Mouse (Mus musculus) liver, embryonic 11.5 days (tissue): ENCODE data around the gene S100a1. TPM values are rescaled to one million over a fixed set of nuclear protein-coding genes. Genes with fewer than 3 reads are reported as not detected.

Experiments used
- ATAC-seq: fragments of 200-750 bp; cut with Nextera tagmentation; replicated peaks from 2 replicates; pipeline ENCODE4 v1.8.0; 2017; ENCODE audit warnings: moderate number of reproducible peaks, mild to moderate bottlenecking, moderate TSS enrichment, moderate library complexity; ENCODE audit not compliant: low FRiP score
- DNase-seq: peaks from one replicate; pipeline ENCODE4 v3.0.0-alpha.2; 2017; ENCODE audit warnings: low spot score
- H3K27ac ChIP-seq: fragments of 300-500 bp; sonication (generic); 2 replicates; pipeline ENCODE4 v1.5.1; 2014; ENCODE audit warnings: mild to moderate bottlenecking, low read depth, low read length, control low read depth
- H3K27me3 ChIP-seq: fragments of 300-500 bp; sonication (generic); replicated peaks from 2 replicates; pipeline ENCODE4 v1.6.1; 2014; ENCODE audit warnings: low read length, mixed read lengths; ENCODE audit not compliant: control insufficient read depth, insufficient read depth
- H3K36me3 ChIP-seq: fragments of 300-500 bp; sonication (generic); 2 replicates; pipeline ENCODE4 v1.6.1; 2014; ENCODE audit warnings: mild to moderate bottlenecking, low read length, moderate library complexity, mixed read lengths; ENCODE audit not compliant: control insufficient read depth, insufficient read depth
- H3K4me1 ChIP-seq: fragments of 300-500 bp; sonication (generic); replicated peaks from 2 replicates; pipeline ENCODE4 v1.6.1; 2014; ENCODE audit warnings: low read length, mixed read lengths; ENCODE audit not compliant: control insufficient read depth, insufficient read depth
- H3K4me2 ChIP-seq: fragments of 300-500 bp; sonication (generic); 2 replicates; pipeline ENCODE4 v1.6.1; 2014; ENCODE audit warnings: mild to moderate bottlenecking, control low read depth, moderate library complexity
- H3K4me3 ChIP-seq: fragments of 300-500 bp; sonication (generic); 2 replicates; pipeline ENCODE4 v1.5.1; 2014; ENCODE audit warnings: low read depth, low read length, control low read depth
- H3K9ac ChIP-seq: fragments of 300-500 bp; sonication (generic); 2 replicates; pipeline ENCODE4 v1.6.1; 2014; ENCODE audit warnings: low read depth, low read length, control low read depth
- H3K9me3 ChIP-seq: fragments of 300-500 bp; sonication (generic); 2 replicates; pipeline ENCODE4 v1.6.1; 2016; ENCODE audit warnings: low read length, inconsistent platforms, mixed read lengths; ENCODE audit not compliant: control insufficient read depth
- WGBS: fragments of 180-500 bp; shearing (Covaris S2); extraction: QIAGEN DNeasy Blood & Tissue Kit; methylation state at CpG from one replicate; pipeline ENCODE4 v1.1.7; 2014; 5-methylcytosine and 5-hydroxymethylcytosine counted together
- polyA plus RNA-seq: library from polyadenylated mRNA; unstranded; fragments of >200 nt; fragmentation: Nextera tagmentation; extraction: Ambion mirVana; gene quantifications from 2 replicates; pipeline ENCODE4 v1.2.1, GENCODE M21; 2014

The S100a1 gene
- polyA plus RNA-seq, 1 experiment from 2014 or later, result 21.9 TPM

DNA sequence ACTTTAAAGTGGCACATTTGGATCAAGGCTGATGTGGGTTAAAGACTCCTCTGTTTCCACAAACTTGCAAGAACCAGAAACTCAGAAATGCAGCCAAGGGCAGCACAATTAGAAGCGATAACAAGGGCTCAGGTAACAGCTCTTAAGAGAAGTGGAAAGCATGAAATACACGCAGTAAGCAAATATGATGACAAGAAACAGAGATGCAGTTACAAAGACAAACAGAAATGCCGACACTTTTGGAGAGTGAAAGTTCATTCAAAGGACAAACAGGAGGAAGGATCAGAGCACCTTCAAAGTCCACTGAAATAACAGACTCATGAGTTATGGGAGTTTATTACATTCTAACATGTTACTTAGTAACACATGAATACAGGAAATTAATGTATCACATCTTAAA lies 7.8 kb downstream of the S100a1 start:
- no peak for ATAC-seq
- no peak for DNase-seq
- WGBS, result 88% methylated on average over 3 of the region's 3 CpGs

DNA sequence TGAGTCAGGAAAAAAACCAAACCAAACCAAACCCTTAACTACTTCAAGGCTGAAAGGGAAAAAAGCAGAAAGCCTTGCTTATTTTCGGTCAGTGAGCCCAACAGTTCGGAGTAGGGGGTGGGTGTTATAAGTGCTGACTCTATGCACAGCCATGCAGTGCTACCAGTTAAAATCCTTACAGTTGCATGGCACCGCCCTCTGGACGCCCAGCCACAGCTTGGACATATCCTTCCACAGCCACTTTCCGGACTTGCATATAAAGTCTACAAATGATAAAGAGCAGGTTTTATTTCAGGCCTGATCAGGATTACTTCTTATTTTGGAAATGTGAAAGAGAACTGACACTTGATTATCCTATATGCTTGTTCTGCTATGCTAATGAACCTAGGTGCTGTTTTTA lies 9.0 kb downstream of the S100a1 start:
- DNase-seq, result no peak
- no peaks in the 10 kb centered on the region for H3K27me3 ChIP-seq
- no peak overlapping the region for H3K4me2 ChIP-seq
- H3K27ac ChIP-seq, result no peak overlapping the region
- H3K36me3 ChIP-seq, result peaks cover 34% of the 10 kb centered on the region
- H3K4me3 ChIP-seq, result no peak overlapping the region
- WGBS, result 92% methylated on average over 5 of the region's 5 CpGs
- H3K4me1 ChIP-seq, result peaks cover 12% of the 10 kb centered on the region
- no peak for ATAC-seq
- H3K9ac ChIP-seq, result no peak overlapping the region
- no peaks in the 10 kb centered on the region for H3K9me3 ChIP-seq

More for the DNA sequence above, 7.8 kb downstream of the S100a1 start:
- no peaks in the 10 kb centered on the region for H3K9me3 ChIP-seq
- H3K27ac ChIP-seq, result no peak overlapping the region
- H3K9ac ChIP-seq, result no peak overlapping the region
- no peaks in the 10 kb centered on the region for H3K27me3 ChIP-seq
- no peak overlapping the region for H3K4me3 ChIP-seq
- H3K4me2 ChIP-seq, result no peak overlapping the region
- H3K4me1 ChIP-seq, result peaks cover 12% of the 10 kb centered on the region
- H3K36me3 ChIP-seq, result peaks cover 30% of the 10 kb centered on the region

GRCm38 (mm10) chr3:90503444-90503843 lies 10.7 kb downstream of the S100a1 start:
- H3K36me3 ChIP-seq, result peaks cover 41% of the 10 kb centered on the region
- no peak overlapping the region for H3K4me2 ChIP-seq
- WGBS, result 89% methylated on average over 4 of the region's 4 CpGs
- H3K4me1 ChIP-seq, result peaks cover 9% of the 10 kb centered on the region
- H3K27me3 ChIP-seq, result no peaks in the 10 kb centered on the region
- ATAC-seq, result no peak
- no peaks in the 10 kb centered on the region for H3K9me3 ChIP-seq
- no peak overlapping the region for H3K9ac ChIP-seq
- DNase-seq, result no peak
- no peak overlapping the region for H3K4me3 ChIP-seq
- no peak overlapping the region for H3K27ac ChIP-seq

GRCm38 (mm10) chr3:90497597-90497996 lies 16.6 kb downstream of the S100a1 start:
- Histone ChIP-seq H3K4me1 (no peaks in the 10 kb centered on the region), H3K36me3 (peaks cover 42% of the 10 kb centered on the region), H3K4me3 (no peak overlapping the region), H3K27me3 (no peaks in the 10 kb centered on the region), H3K9ac (no peak overlapping the region), H3K4me2 (no peak overlapping the region), H3K27ac (no peak overlapping the region), H3K9me3 (no peaks in the 10 kb centered on the region)
- DNase-seq (no peak), ATAC-seq (no peak)

DNA sequence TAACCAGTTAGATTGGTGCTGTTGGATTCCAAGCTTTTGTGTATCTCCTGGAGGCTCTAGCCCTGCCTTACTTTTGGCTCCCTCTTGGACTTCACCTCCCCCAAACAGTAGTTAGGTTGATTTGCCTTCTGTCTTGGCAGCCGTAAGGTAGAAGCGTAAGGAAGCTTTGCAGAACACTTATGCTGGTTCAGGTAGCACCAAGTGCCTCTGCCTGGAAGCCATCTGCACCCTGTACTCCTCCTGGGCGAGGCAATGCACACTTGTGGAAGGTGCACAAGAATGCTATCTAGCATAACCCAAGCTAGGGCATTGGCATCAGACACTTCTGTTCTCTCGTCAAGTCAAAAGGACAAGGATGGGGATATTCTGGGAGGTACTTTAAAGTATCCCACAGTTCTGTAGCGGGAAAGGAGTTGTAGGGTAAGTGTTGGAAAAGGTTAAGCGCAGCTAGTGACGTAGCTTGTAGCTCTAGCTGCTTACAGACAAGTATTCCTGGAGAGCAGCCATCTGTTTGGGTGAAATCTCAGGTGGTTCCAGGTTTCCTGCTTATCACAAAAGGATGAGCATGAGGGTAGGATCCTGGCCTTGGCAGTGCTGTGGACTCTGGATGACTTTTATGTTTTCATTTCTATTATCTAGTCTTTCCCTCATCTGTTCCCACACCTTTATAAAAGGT lies 18.2 kb downstream of the S100a1 start:
- Histone ChIP-seq H3K27ac (no peak overlapping the region), H3K36me3 (peaks cover 37% of the 10 kb centered on the region), H3K4me3 (no peak overlapping the region), H3K27me3 (no peaks in the 10 kb centered on the region), H3K4me1 (no peaks in the 10 kb centered on the region), H3K9me3 (no peaks in the 10 kb centered on the region), H3K4me2 (no peak overlapping the region), H3K9ac (no peak overlapping the region)
- WGBS, result 92% methylated on average over 7 of the region's 7 CpGs
- DNase-seq (no peak), ATAC-seq (no peak)

DNA sequence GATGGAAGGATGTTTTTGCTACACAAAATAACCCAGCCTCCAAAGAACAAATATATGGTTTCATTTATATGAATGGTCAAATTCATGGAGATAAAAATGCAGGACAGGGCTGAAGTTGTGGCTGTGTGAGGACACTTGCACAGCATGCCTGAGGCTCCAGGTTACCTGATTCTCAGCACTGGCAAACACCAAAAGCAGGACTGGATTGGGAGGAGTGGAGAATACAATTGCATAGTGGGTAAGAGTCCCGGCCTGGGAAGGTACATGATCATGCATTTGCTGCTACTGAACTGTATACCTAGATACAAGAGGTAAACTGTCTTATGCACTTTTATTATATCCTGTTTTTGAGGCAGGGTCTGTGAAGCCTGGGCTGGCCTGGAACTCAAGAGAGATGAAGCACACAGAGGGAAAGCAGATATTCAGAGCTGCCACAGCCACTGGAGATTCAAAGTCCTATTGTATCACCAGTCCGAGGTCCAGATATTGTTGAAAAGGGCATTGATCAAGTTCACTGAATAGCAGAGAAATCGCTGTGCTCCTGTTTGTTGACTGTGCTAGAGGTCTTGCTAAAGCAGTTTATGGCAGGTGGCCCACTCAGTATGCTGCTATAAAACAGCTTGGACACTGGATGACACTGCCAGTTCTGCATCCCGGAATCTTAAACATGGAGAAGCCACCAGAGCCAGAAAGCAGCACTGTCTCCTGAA lies 20.2 kb downstream of the S100a1 start:
- H3K4me1 ChIP-seq, result no peaks in the 10 kb centered on the region
- no peak overlapping the region for H3K27ac ChIP-seq
- no peak for DNase-seq
- H3K27me3 ChIP-seq, result no peaks in the 10 kb centered on the region
- no peak for ATAC-seq
- no peak overlapping the region for H3K4me3 ChIP-seq
- no peak overlapping the region for H3K9ac ChIP-seq
- peaks cover 31% of the 10 kb centered on the region for H3K36me3 ChIP-seq
- no peak overlapping the region for H3K4me2 ChIP-seq
- no peaks in the 10 kb centered on the region for H3K9me3 ChIP-seq
- WGBS, result 63% methylated on average over 4 of the region's 4 CpGs

- H3K27me3 ChIP-seq, result no peaks in the 10 kb centered on the region
- H3K4me3 ChIP-seq, result no peak overlapping the region
- WGBS, result 46% methylated on average over 2 of the region's 2 CpGs
- peaks cover 24% of the 10 kb centered on the region for H3K36me3 ChIP-seq
- no peak overlapping the region; the same call in 1 of the 2 replicates for H3K4me2 ChIP-seq
- no peaks in the 10 kb centered on the region for H3K4me1 ChIP-seq
- no peak for DNase-seq
- ATAC-seq, result peak; percentile 37; the same call in 1 of the 2 replicates
- H3K9me3 ChIP-seq, result no peaks in the 10 kb centered on the region
- H3K9ac ChIP-seq, result no peak overlapping the region
- no peak overlapping the region for H3K27ac ChIP-seq
These were observed 22.8 kb downstream of the S100a1 start for GRCm38 (mm10) chr3:90491350-90491749.

DNA sequence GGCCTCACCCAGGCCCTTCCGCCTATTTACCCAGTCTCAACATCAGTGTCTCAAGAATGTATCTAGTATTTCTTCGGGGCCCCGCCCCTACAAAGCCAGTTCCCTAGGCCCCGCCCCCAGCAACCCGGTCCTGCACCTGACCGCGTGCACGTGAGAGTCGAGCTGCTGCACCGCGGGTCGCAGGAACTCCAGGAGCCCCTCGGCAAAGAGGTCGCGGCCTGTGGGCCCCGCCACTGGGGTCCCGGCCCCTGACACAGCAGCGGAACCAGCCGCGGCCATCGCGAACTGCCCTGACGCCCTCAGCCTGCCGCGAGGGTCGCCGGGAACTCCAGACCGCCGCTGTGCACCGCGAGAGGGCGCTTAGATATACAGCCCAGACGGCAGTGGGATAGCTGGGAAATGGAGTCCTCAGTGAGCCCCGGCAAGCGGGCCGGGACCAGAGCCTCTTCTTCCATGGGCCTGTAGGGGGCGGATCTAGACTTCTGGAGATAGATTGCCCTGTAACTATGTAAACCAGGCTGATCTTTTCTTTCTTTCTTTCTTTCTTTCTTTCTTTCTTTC lies 23.4 kb downstream of the S100a1 start, which contains the start of gene Snapin:
TSS of gene Snapin (minus strand) at position 338 of the 561 bp plus-strand sequence.
- under 1% methylated on average over 37 of the region's 37 CpGs for WGBS
- peak; percentile 99 for ATAC-seq

More for the DNA sequence above, 23.4 kb downstream of the S100a1 start, which contains the start of gene Snapin:
- peaks cover 19% of the 10 kb centered on the region for H3K36me3 ChIP-seq
- no peaks in the 10 kb centered on the region for H3K9me3 ChIP-seq
- no peaks in the 10 kb centered on the region for H3K4me1 ChIP-seq
- peak within 1 kb of the TSS; percentile 78 for H3K4me2 ChIP-seq
- no peaks in the 10 kb centered on the region for H3K27me3 ChIP-seq
- H3K27ac ChIP-seq, result peak within 1 kb of the TSS; percentile 73
- peak; percentile 97 for DNase-seq
- H3K9ac ChIP-seq, result peak within 1 kb of the TSS; percentile 85
- H3K4me3 ChIP-seq, result peak within 1 kb of the TSS; percentile 77
